Mouse (Mus musculus) heart, adult 2 months (tissue): ENCODE data around the gene Gpr153.

Experiments used
- CTCF ChIP-seq: fragments of 200-600 bp; IDR thresholded peaks from 2 replicates; pipeline ENCODE4 v1.8.1; 2022; ENCODE audit warnings: antibody characterized with exemption, mild to moderate bottlenecking, moderate library complexity
- EP300 ChIP-seq: fragments of 200-500 bp; IDR thresholded peaks from 2 replicates; pipeline ENCODE4 v1.6.1; 2011; ENCODE audit warnings: low read depth, low read length, control low read depth; ENCODE audit not compliant: insufficient read depth
- POLR2A ChIP-seq: fragments of 200-500 bp; IDR thresholded peaks from 2 replicates; pipeline ENCODE4 v1.6.1; 2011; ENCODE audit warnings: mild to moderate bottlenecking, low read depth, low read length, control low read depth; ENCODE audit not compliant: insufficient read depth

GRCm38 (mm10) chr4:152328691-152329090 lies 54.7 kb downstream of the Gpr153 start:
- TF ChIP-seq EP300 (no peak), POLR2A (no peak), CTCF (peak; percentile 57)
